Mouse (Mus musculus): ENCODE data around the gene Zfp131. TPM values are rescaled to one million over a fixed set of nuclear protein-coding genes. Genes with fewer than 3 reads are reported as not detected.
"Not testable (repeated sequence)": the region's sequence is repeated elsewhere in the genome, so short reads cannot be mapped to it uniquely, and the experiment has no call there.

Zfp131 gene
- 44.4 and 47.9 TPM in 2 replicates for polyA plus RNA-seq (2014; fragmentation: Nextera tagmentation; extraction: Ambion mirVana)

DNA sequence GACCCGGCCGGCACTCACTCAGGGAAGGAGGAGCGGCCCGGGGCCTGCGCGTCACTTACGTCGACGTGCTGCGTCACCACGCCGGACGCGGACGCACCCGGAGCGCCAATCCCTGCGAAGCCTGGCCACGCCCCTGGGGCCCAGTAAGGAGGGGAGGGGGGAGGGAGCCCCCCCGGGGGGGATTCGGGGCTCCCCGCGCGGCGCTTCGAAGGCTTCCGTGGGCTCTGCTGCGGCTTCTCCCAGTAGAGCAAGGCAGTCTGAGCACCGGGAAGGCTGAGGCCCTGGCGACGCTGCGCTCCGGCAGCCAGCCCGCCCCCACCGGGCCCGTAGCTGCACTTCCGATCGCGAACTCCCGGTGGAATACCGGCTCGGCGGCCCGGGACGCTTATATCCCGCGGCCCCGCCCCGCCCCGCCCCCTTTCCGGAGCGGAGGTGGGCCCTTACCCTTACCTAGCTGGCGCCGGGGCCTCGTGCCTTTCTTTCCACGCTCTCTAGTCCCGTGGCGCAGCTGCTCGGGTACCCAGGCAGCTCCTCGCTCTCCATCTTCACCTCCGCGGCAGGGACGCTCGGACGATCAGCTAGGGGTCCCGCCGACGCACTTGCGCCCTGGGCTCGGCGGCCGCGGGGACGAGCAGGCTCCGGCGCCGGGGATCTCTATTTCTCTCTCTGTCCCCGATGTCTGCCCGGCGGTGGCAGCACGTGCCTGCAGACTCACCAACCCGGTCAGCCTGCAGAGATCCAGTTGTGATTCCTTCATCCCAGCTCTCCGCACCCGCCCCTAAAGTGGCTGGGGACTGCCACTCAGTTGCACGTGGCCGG, at the start of gene Zfp131:
Zfp131 (minus strand) TSS at position 129 of the 819 bp plus-strand sequence.
- 0 out of 2 replicates have a peak, but pooled peaks cover 3% of the 10 kb centered on the region for H3K4me1 ChIP-seq (ENCODE audit: control insufficient read depth, insufficient read depth, low read length)
- under 1% methylated on average over 69 of the region's 86 CpGs for WGBS
- DNase-seq (ENCODE audit: low spot score), result peak; percentile 96
- H3K36me3 ChIP-seq (ENCODE audit: control insufficient read depth, insufficient read depth, low read length), result 0 out of 2 replicates have a peak, but pooled peaks cover 4% of the 10 kb centered on the region
- peak within 1 kb of the TSS; percentile 92 for H3K9ac ChIP-seq (ENCODE audit: low read length)
- H3K27ac ChIP-seq (replicated peaks; ENCODE audit: low read depth, low read length), result peak within 1 kb of the TSS; percentile 92
- peak within 1 kb of the TSS; percentile 80 for H3K4me3 ChIP-seq (ENCODE audit: low read depth, low read length)
- no peaks in the 10 kb centered on the region for H3K27me3 ChIP-seq (ENCODE audit: control insufficient read depth, insufficient read depth, low read length)
- H3K9me3 ChIP-seq (ENCODE audit: control insufficient read depth, low read length), result no peaks in the 10 kb centered on the region
- ATAC-seq (ENCODE audit: insufficient number of reproducible peaks, low FRiP score, low TSS enrichment, low read depth), result peak; percentile 97
- H3K4me2 ChIP-seq (ENCODE audit: low read depth, severe bottlenecking), result peak within 1 kb of the TSS; percentile 72

DNA sequence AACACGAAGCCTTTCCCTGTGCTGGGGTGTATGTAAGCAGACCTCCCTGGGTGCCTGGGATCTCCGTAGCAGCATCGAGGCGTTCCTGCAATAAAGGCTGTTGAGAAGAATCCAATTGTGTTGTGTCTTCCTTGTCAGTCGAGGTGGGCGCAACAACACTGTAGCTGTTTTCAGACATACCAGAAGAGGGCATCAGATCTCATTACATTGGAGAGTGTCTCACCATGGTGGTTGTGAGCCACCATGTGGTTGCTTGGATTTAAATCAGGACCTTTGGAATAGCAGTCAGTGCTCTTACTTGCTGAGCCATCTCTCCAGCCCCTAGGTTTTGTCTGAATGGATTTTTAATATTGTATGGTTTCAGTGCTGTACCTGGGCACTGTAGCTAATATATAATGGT, 49.3 kb upstream of the Zfp131 start:
- H3K27me3 ChIP-seq (ENCODE audit: control insufficient read depth, insufficient read depth, low read length); H3K27ac ChIP-seq (replicated peaks; ENCODE audit: low read depth, low read length); DNase-seq (ENCODE audit: low spot score); H3K4me3 ChIP-seq (ENCODE audit: low read depth, low read length); H3K4me2 ChIP-seq (ENCODE audit: low read depth, severe bottlenecking); H3K4me1 ChIP-seq (ENCODE audit: control insufficient read depth, insufficient read depth, low read length); H3K9me3 ChIP-seq (ENCODE audit: control insufficient read depth, low read length); ATAC-seq (ENCODE audit: insufficient number of reproducible peaks, low FRiP score, low TSS enrichment, low read depth); H3K36me3 ChIP-seq (ENCODE audit: control insufficient read depth, insufficient read depth, low read length); H3K9ac ChIP-seq (ENCODE audit: low read length): not testable (repeated sequence)
- 41% methylated on average over 6 of the region's 6 CpGs for WGBS

DNA sequence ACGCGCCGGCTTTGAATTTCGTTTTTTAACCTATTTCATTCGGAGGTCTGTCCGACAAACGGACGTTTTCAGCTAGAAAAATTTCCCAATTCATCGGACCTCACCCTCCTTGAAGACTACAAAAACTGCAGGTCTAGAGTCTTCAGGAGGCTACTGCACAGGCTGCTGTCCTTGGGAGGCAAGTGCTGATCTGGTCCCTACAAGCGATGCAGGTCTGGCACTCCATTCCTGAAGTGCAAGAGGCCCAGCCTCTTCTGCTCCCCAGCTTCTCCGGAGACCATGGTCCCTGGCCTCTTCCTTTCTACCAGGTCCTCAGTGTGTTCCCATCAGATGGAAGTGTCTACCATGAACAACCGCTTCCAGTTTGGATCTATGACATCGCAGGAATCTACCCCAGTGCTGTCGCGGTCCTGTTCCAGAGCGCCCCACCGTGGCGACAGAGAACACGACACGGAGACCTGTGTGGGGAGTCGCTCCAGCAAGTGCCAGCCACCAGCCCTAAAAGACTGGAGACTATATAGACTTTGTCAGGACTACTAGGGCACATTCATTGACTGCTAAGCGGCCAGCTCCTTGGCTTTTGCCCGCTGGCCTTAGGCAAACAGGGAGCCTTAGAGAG, 47.1 kb upstream of the Zfp131 start:
- not testable (repeated sequence) for H3K9me3 ChIP-seq (ENCODE audit: control insufficient read depth, low read length); H3K36me3 ChIP-seq (ENCODE audit: control insufficient read depth, insufficient read depth, low read length); H3K4me3 ChIP-seq (ENCODE audit: low read depth, low read length); H3K4me1 ChIP-seq (ENCODE audit: control insufficient read depth, insufficient read depth, low read length); H3K4me2 ChIP-seq (ENCODE audit: low read depth, severe bottlenecking); H3K27ac ChIP-seq (replicated peaks; ENCODE audit: low read depth, low read length); H3K27me3 ChIP-seq (ENCODE audit: control insufficient read depth, insufficient read depth, low read length); ATAC-seq (ENCODE audit: insufficient number of reproducible peaks, low FRiP score, low TSS enrichment, low read depth); H3K9ac ChIP-seq (ENCODE audit: low read length)
- DNase-seq (ENCODE audit: low spot score), result peak; percentile 52
- 7% methylated on average over 14 of the region's 23 CpGs for WGBS

DNA sequence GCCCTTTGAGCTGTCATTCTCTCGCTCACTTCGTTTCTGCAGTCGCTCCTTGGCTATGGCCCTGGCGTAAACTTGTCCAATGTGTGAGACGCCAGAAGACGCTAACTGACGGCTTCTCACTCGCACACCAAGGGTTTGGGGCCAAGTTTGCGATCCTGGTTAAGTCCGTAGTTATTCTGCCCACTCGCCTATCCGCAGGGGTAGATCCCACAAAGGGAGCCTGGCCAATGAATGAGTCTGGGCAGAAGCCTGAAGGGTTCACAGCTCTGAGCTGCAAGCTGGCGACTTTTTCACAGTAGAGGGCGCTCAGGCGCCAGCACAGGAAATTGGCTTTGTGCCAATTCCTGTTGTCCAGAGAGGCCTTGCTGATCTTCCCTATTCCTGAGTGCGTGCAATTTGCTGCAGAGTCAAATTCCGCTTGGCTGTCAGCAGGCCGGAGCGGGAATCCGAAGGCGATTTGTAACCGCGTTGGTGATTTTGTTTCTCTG, 45.7 kb upstream of the Zfp131 start:
- not testable (repeated sequence) for H3K9ac ChIP-seq (ENCODE audit: low read length); H3K27ac ChIP-seq (replicated peaks; ENCODE audit: low read depth, low read length); H3K9me3 ChIP-seq (ENCODE audit: control insufficient read depth, low read length); H3K4me1 ChIP-seq (ENCODE audit: control insufficient read depth, insufficient read depth, low read length); H3K36me3 ChIP-seq (ENCODE audit: control insufficient read depth, insufficient read depth, low read length); H3K4me3 ChIP-seq (ENCODE audit: low read depth, low read length); H3K27me3 ChIP-seq (ENCODE audit: control insufficient read depth, insufficient read depth, low read length); H3K4me2 ChIP-seq (ENCODE audit: low read depth, severe bottlenecking)
- DNase-seq (ENCODE audit: low spot score) (peak; percentile 45), ATAC-seq (ENCODE audit: insufficient number of reproducible peaks, low FRiP score, low TSS enrichment, low read depth) (peak; percentile 58; the same call in 1 of the 2 replicates)
- 16% methylated on average over 22 of the region's 23 CpGs for WGBS

DNA sequence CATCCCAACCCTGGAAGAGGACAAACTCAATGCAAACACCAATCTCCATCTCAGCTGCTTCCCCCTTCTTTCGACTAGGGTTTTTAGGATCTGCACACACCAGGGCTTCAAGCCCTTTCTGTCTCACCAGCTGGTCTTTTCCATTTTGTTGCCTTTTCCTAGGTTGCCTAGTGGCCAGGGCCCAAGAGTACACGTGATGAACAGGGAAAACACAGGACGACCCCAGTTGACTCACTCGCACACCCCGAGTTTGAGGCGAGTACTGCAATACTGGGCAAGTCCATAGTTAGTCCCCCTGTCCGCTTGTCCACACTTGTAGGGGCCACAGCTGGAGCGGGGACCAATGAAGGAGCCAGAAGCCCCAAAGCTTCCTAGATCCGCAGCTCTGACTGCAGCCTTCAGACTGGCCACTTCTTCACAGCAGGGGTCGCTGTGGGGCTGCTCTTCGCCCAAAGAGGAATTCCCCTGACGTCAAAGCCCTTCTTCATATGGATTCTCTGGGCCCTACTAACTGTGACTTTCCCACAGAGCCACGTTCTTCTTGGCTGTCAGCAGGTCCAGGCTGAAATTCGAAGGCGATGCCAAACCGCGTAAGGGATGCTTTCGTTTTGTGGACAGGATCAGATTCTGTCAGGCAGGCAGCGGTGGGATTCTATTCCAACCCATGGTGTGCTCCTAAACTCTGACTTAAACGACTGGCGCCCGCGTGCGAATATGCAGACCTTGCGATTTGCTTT, 44.8 kb upstream of the Zfp131 start, which contains the start of gene D13Ertd608e:
D13Ertd608e (plus strand) TSS at position 687 of the 737 bp plus-strand sequence.
- WGBS, result 15% methylated on average over 18 of the region's 25 CpGs
- not testable (repeated sequence) for H3K36me3 ChIP-seq (ENCODE audit: control insufficient read depth, insufficient read depth, low read length); H3K4me2 ChIP-seq (ENCODE audit: low read depth, severe bottlenecking); H3K27me3 ChIP-seq (ENCODE audit: control insufficient read depth, insufficient read depth, low read length); H3K4me3 ChIP-seq (ENCODE audit: low read depth, low read length); H3K27ac ChIP-seq (replicated peaks; ENCODE audit: low read depth, low read length); H3K9ac ChIP-seq (ENCODE audit: low read length); H3K4me1 ChIP-seq (ENCODE audit: control insufficient read depth, insufficient read depth, low read length); H3K9me3 ChIP-seq (ENCODE audit: control insufficient read depth, low read length)
- peak; percentile 48 for DNase-seq (ENCODE audit: low spot score)
- ATAC-seq (ENCODE audit: insufficient number of reproducible peaks, low FRiP score, low TSS enrichment, low read depth), result peak; percentile 65

DNA sequence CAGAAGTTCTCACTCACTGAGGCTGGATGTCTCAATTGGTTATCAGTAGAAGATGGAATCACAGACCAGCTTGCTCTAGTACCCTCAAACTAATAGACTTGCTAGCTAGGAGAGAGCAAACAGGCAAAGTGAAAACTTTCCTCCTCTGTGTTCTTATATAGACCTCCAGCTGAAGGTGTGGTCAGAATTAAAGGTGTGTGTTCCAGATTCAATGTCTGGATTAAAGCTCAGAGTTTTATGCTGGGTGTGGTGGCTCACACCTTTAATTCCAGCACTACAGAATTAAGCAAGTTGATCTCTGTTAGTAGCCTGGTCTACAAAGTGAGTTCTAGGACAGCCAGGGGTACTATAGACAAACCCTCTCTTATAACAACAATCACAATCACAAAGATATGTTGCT, 39.4 kb upstream of the Zfp131 start, which contains the start of gene AF067063:
AF067063 (minus strand) TSS at position 101 of the 400 bp plus-strand sequence.
- not testable (repeated sequence) for H3K9me3 ChIP-seq (ENCODE audit: control insufficient read depth, low read length); H3K4me3 ChIP-seq (ENCODE audit: low read depth, low read length); DNase-seq (ENCODE audit: low spot score); H3K27ac ChIP-seq (replicated peaks; ENCODE audit: low read depth, low read length); H3K4me2 ChIP-seq (ENCODE audit: low read depth, severe bottlenecking); H3K9ac ChIP-seq (ENCODE audit: low read length); H3K4me1 ChIP-seq (ENCODE audit: control insufficient read depth, insufficient read depth, low read length); H3K27me3 ChIP-seq (ENCODE audit: control insufficient read depth, insufficient read depth, low read length); H3K36me3 ChIP-seq (ENCODE audit: control insufficient read depth, insufficient read depth, low read length); ATAC-seq (ENCODE audit: insufficient number of reproducible peaks, low FRiP score, low TSS enrichment, low read depth)

DNA sequence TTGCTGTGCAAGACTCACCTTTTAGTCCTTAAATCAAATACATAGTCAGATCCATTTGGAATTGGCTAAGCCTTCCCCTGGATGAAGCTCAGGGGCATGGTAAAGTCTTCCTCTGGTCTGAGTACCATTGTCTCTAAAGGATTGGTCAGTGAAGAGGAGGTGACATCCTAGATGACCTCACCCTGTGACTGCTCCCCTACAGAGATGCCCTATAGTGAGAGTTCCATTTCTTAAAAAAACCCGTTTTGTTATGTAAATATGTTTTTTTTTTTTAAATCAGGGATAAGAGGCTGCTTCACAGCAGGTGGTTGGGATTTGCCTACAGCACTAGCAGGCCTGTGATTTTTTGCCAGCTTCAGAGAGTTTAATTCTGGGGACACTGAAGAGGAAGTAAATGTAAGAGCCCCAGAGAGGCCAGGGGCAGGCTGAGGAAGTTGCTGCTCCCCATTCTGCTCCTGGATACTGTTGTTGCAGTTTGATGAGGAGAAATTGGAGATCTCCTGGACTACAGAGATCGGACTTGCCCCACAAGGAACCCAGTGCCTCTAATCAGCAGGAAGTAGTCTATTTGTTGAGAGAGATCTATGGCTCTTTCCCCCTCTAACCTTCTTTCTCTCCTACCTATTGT, 27.0 kb upstream of the Zfp131 start:
- no peaks in the 10 kb centered on the region for H3K9me3 ChIP-seq (ENCODE audit: control insufficient read depth, low read length)
- no peak overlapping the region for H3K9ac ChIP-seq (ENCODE audit: low read length)
- ATAC-seq (ENCODE audit: insufficient number of reproducible peaks, low FRiP score, low TSS enrichment, low read depth) (no peak), DNase-seq (ENCODE audit: low spot score) (no peak)
- no peak overlapping the region for H3K27ac ChIP-seq (replicated peaks; ENCODE audit: low read depth, low read length)
- H3K4me3 ChIP-seq (ENCODE audit: low read depth, low read length), result no peak overlapping the region
- H3K36me3 ChIP-seq (ENCODE audit: control insufficient read depth, insufficient read depth, low read length), result no peaks in the 10 kb centered on the region
- 32% methylated on average over 2 of the region's 2 CpGs for WGBS
- H3K4me1 ChIP-seq (ENCODE audit: control insufficient read depth, insufficient read depth, low read length), result no peaks in the 10 kb centered on the region
- H3K4me2 ChIP-seq (ENCODE audit: low read depth, severe bottlenecking), result no peak overlapping the region
- no peaks in the 10 kb centered on the region for H3K27me3 ChIP-seq (ENCODE audit: control insufficient read depth, insufficient read depth, low read length)

DNA sequence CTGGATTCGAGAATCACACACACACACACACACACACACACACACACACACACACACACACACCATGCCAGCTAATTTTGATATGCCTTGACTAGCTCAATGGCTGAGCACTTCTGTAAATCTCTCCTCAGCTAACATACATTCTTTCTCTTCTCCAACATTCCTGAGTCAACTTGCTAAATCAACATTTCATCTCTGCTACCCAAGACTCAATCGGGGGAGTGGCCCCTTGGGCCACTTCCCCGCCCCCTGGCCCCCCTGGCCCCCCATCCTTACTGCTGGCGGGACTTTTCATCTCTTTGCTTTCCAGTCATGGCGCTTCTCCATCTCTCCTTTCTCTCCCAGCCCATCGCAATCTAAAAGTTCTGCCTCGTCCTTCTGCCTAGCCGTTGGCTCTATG, 26.1 kb upstream of the Zfp131 start:
- Histone ChIP-seq H3K4me2 (ENCODE audit: low read depth, severe bottlenecking) (no peak overlapping the region), H3K9ac (ENCODE audit: low read length) (no peak overlapping the region), H3K27me3 (ENCODE audit: control insufficient read depth, insufficient read depth, low read length) (no peaks in the 10 kb centered on the region), H3K4me3 (ENCODE audit: low read depth, low read length) (no peak overlapping the region), H3K36me3 (ENCODE audit: control insufficient read depth, insufficient read depth, low read length) (no peaks in the 10 kb centered on the region), H3K27ac (replicated peaks; ENCODE audit: low read depth, low read length) (no peak overlapping the region), H3K9me3 (ENCODE audit: control insufficient read depth, low read length) (no peaks in the 10 kb centered on the region), H3K4me1 (ENCODE audit: control insufficient read depth, insufficient read depth, low read length) (no peaks in the 10 kb centered on the region)
- 66% methylated on average over 8 of the region's 8 CpGs for WGBS
- no peak for DNase-seq (ENCODE audit: low spot score)
- no peak for ATAC-seq (ENCODE audit: insufficient number of reproducible peaks, low FRiP score, low TSS enrichment, low read depth)

Measured in limb, embryonic 11.5 days (tissue).